Mouse (Mus musculus) lung, embryonic 16.5 days (tissue): ENCODE measurements around the gene Pfkp. TPM values are rescaled to one million over a fixed set of nuclear protein-coding genes. Genes with fewer than 3 reads are reported as not detected.

Source experiments
- ATAC-seq: fragments of 200-750 bp; cut with Nextera tagmentation; 2 replicates; pipeline ENCODE4 v1.8.0; 2017; ENCODE audit warnings: low read depth, mild to moderate bottlenecking, moderate library complexity
- H3K27ac ChIP-seq: fragments of 300-500 bp; sonication (generic); 2 replicates; pipeline ENCODE4 v1.5.1; 2014; ENCODE audit warnings: mild to moderate bottlenecking, control low read depth, low read length
- H3K27me3 ChIP-seq: fragments of 300-500 bp; sonication (generic); 2 replicates; pipeline ENCODE4 v1.6.1; 2014; ENCODE audit warnings: low read depth, low read length, mixed read lengths; ENCODE audit not compliant: control insufficient read depth, insufficient read depth
- H3K36me3 ChIP-seq: fragments of 300-500 bp; sonication (generic); 2 replicates; pipeline ENCODE4 v1.6.1; 2014; ENCODE audit warnings: low read length; ENCODE audit not compliant: control insufficient read depth, insufficient read depth
- H3K4me1 ChIP-seq: fragments of 300-500 bp; sonication (generic); replicated peaks from 2 replicates; pipeline ENCODE4 v1.6.1; 2014; ENCODE audit warnings: low read length, mixed read lengths; ENCODE audit not compliant: control insufficient read depth, insufficient read depth
- H3K4me2 ChIP-seq: fragments of 300-500 bp; sonication (generic); 2 replicates; pipeline ENCODE4 v1.6.1; 2014; ENCODE audit warnings: low read depth, low read length, control low read depth
- H3K4me3 ChIP-seq: fragments of 300-500 bp; sonication (generic); 2 replicates; pipeline ENCODE4 v1.5.1; 2014; ENCODE audit warnings: mild to moderate bottlenecking, low read length, control low read depth
- H3K9ac ChIP-seq: fragments of 300-500 bp; sonication (generic); 2 replicates; pipeline ENCODE4 v1.6.1; 2014; ENCODE audit warnings: low read length, control low read depth
- H3K9me3 ChIP-seq: fragments of 300-500 bp; sonication (generic); 2 replicates; pipeline ENCODE4 v1.6.1; 2016; ENCODE audit warnings: low read length; ENCODE audit not compliant: control insufficient read depth
- WGBS: fragments of 180-500 bp; shearing (Covaris S2); extraction: QIAGEN DNeasy Blood & Tissue Kit; methylation state at CpG from one replicate; pipeline ENCODE4 v1.1.7; 2014; 5-methylcytosine and 5-hydroxymethylcytosine counted together
- polyA plus RNA-seq: library from polyadenylated mRNA; unstranded; fragments of >200 nt; fragmentation: Nextera tagmentation; extraction: Ambion mirVana; gene quantifications from 2 replicates; pipeline ENCODE4 v1.2.1, GENCODE M21; 2015

Pfkp gene
- polyA plus RNA-seq, 1 experiment from 2014 or later: 34.6 TPM

DNA sequence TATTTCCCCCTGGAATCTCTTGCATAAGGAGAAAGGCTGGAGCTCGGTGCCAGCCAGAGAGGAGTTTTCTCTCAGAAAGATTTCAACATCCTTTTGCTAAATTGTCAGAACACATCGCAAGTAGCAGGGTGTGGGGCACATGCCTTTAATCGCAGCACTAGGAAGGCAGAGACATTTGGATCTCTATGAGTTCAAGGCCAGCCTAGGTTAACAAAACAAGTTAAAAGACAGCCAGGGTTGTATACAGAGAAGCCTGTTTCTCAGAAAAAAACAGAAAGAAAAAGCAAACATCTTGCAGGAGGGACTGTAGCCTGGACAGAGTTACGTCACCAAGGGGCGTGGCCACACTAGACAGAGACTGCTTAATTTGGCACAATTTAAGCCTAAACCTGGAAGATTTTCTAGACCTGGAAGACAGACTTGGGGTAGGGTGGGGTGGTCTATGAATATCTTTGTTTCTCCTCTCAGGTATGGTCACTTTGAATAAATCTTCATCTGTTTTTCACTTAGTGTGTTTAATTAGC, 9.0 kb downstream of the Pfkp start:
- Histone ChIP-seq H3K27ac (no peak overlapping the region), H3K4me3 (no peak overlapping the region), H3K9me3 (no peaks in the 10 kb centered on the region), H3K27me3 (no peaks in the 10 kb centered on the region), H3K4me1 (peaks cover 8% of the 10 kb centered on the region), H3K36me3 (no peaks in the 10 kb centered on the region), H3K9ac (no peak overlapping the region), H3K4me2 (no peak overlapping the region)
- 59% methylated on average over 5 of the region's 5 CpGs for WGBS
- no peak for ATAC-seq

DNA sequence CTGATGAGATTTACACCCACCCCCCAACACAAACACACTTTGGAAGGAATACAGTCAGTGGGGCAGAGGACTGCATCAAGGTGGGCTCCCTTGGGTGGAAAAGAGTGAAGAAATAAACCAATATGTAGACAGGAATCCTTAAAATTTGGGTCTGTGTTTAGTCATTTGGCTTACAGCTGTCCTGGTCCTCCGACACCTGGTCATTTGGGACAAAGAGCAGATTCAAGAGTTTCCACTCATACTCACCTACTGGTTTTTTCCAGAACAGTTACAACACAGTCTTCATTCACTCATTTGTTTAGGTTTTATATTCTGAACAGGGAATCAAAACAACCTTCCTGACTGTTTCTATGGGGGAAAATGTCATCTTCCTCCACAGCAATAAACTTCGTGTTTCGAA, 9.6 kb downstream of the Pfkp start:
- H3K27ac ChIP-seq: no peak overlapping the region
- H3K4me2 ChIP-seq: no peak overlapping the region
- H3K27me3 ChIP-seq: no peaks in the 10 kb centered on the region
- H3K4me3 ChIP-seq: no peak overlapping the region
- no peak overlapping the region for H3K9ac ChIP-seq
- H3K9me3 ChIP-seq: no peaks in the 10 kb centered on the region
- H3K36me3 ChIP-seq: no peaks in the 10 kb centered on the region
- WGBS: 75% methylated on average over 3 of the region's 3 CpGs
- no peak for ATAC-seq
- H3K4me1 ChIP-seq: peaks cover 8% of the 10 kb centered on the region

DNA sequence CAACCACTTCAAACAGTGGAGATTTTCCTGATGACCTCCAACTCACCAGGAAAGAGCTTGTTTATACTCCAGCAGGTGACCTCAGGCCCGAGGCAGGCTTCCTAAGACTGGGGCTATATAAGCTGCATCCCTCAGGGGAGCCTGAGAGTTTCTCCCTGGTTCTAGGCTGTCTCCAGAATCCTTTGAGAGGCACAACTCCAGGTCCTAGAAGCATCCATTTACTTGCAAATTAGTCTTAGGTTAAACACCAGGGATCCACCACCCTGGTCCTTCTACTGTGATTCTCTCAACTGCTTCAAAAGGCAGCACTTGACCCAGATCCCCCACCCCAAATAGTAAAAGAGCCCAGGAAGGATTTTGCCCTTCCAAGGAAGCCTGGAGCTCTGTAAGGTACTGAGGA, 10.2 kb downstream of the Pfkp start:
- WGBS: 27% methylated on average over 1 of the region's 1 CpGs
- Histone ChIP-seq H3K36me3 (no peaks in the 10 kb centered on the region), H3K4me2 (no peak overlapping the region), H3K4me3 (no peak overlapping the region), H3K9ac (no peak overlapping the region), H3K4me1 (peaks cover 10% of the 10 kb centered on the region), H3K9me3 (no peaks in the 10 kb centered on the region), H3K27me3 (no peaks in the 10 kb centered on the region), H3K27ac (no peak overlapping the region)
- no peak for ATAC-seq

DNA sequence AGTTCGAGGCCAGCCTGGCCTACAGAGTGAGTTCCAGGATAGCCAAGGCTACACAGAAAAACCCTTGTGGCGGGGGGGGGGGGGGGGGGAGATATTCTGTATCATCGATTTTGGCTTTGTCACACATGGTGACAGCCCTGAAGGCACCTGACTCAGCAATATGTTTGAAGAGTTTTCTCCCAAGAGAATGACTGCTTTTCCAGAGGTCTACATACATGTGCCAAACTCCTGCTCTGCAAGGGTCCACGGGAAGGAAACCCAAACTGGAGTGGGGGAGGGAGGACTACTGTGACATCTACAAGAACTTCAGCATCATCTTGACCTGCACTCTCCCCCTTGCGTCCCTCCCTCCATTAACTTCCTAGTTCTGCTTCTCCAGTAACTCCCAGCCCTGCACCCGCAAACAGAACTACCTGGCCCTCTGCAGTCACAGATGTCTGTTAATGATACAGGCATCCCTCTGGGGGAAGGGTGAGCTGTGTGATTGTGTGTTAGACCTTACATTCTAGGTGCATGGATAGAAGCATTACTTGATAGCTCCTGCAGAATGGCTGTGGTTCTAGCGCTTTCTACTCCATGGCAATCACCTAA, 10.9 kb downstream of the Pfkp start:
- H3K27me3 ChIP-seq: no peaks in the 10 kb centered on the region
- H3K9me3 ChIP-seq: no peaks in the 10 kb centered on the region
- no peak overlapping the region for H3K9ac ChIP-seq
- no peak overlapping the region for H3K4me3 ChIP-seq
- H3K4me1 ChIP-seq: peaks cover 13% of the 10 kb centered on the region
- no peak overlapping the region for H3K4me2 ChIP-seq
- 87% methylated on average over 6 of the region's 7 CpGs for WGBS
- no peaks in the 10 kb centered on the region for H3K36me3 ChIP-seq
- ATAC-seq: no peak
- H3K27ac ChIP-seq: no peak overlapping the region

DNA sequence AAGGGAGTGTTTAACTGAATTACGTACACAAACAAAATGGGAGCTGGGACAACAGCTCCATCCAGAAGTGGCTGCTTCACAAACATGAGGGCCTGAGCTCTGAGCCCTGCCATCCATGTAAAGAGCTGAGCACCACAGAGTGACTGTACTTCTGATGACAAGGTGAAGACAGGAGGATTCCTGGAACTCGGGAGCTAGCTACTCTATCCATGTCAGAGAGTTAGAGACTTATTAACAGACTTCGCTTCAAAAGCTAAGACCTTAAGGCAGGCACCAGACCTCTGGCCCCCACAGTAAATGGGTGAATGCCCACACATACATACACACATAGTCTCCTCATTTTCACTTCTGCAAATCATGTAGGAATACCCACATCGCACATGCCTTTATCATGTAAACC, 11.6 kb downstream of the Pfkp start:
- Histone ChIP-seq H3K4me2 (no peak overlapping the region), H3K9me3 (no peaks in the 10 kb centered on the region), H3K4me1 (peaks cover 13% of the 10 kb centered on the region), H3K9ac (no peak overlapping the region), H3K4me3 (no peak overlapping the region), H3K36me3 (no peaks in the 10 kb centered on the region), H3K27ac (no peak overlapping the region), H3K27me3 (no peaks in the 10 kb centered on the region)
- WGBS: 71% methylated on average over 4 of the region's 4 CpGs
- ATAC-seq: no peak

DNA sequence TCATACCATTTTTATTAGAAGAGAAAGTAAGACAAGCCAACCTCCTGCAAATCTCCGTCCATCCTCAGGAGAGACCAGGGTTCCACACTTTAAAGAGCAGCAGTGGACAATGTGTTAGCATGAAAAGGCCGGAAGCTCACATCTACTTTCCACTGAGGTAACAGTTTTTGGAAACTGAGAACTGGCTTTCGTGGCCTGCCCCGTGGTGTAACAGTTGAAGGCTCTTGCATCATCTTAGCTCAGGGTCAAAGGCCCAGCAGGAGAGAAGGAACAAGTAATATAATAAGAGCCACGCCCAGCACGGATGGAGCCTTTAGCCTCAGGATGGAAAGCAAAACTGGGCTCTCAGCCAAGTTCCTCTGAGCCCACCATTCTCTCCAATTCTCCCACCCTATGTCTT, 12.1 kb downstream of the Pfkp start:
- no peak overlapping the region for H3K27ac ChIP-seq
- H3K27me3 ChIP-seq: no peaks in the 10 kb centered on the region
- H3K36me3 ChIP-seq: no peaks in the 10 kb centered on the region
- no peak overlapping the region for H3K4me2 ChIP-seq
- H3K4me3 ChIP-seq: no peak overlapping the region
- H3K9me3 ChIP-seq: no peaks in the 10 kb centered on the region
- H3K9ac ChIP-seq: no peak overlapping the region
- WGBS: 50% methylated on average over 6 of the region's 6 CpGs
- H3K4me1 ChIP-seq: peaks cover 13% of the 10 kb centered on the region
- ATAC-seq: no peak

DNA sequence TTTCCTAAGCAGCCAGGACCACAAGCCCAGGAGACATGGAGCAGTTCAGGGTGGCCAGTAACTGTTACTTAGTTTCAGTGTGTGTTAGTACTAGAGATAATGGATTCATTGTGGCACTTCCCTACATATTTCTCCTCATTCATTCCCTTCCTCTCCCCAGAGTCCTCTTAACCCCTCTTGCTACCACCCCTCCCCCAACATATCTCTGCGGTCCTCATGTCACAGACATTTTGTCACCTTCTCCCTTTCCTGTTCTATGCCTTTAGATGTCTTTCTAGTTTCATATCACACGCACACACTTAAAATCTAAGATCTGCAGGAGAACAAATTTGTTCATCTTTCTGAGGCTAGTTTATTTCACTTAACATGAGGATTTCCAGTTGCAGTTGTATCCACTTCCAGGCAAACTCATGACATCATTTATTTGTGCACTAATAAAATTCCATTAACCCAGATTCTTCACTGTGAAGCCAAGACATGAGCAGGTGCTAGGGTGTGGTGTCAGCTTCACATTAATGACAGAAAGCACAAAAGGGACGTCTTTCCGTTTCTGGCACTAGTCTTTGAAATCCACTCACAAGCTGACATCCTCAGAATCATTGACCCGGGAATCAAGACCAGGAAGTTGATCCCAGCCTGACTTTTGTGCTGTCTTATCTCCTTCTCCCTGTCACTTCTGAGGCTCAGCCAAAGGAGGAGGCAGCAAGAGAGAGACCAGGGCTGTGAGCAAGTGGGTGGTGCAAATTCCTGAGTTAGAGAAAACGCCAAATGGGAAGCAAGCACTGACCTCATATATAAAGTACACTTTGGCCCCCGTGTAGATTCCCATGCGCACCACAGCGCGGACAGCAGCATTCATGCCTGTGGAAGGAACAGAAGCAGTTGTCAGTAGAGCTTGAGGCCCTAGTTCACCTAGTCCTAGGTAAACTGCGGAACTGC, 13.2 kb downstream of the Pfkp start:
- WGBS: 31% methylated on average over 11 of the region's 11 CpGs
- no peaks in the 10 kb centered on the region for H3K27me3 ChIP-seq

DNA sequence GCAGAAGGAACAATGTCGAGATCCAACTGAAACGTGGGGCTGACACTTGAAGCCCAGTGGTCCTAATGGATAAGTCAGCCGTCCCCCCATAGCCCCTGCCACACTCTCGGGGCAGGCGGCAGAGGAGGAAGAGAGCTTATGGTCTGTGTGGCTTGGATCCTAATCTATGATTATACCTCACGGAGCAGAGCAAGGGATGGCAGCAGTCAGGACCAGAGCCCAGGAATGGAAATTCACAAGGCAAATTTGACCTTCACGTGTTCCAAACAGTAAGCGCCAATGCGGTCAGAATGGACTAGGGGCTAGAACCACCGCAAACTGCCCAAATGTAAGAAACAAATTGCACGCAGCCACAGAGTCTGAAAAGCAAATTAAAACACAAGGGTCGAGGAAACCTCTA, 14.5 kb downstream of the Pfkp start:
- H3K4me1 ChIP-seq: peaks cover 13% of the 10 kb centered on the region
- no peak overlapping the region for H3K4me2 ChIP-seq
- ATAC-seq: no peak
- H3K9ac ChIP-seq: no peak overlapping the region
- H3K36me3 ChIP-seq: no peaks in the 10 kb centered on the region
- H3K4me3 ChIP-seq: no peak overlapping the region
- H3K27me3 ChIP-seq: no peaks in the 10 kb centered on the region
- no peaks in the 10 kb centered on the region for H3K9me3 ChIP-seq
- H3K27ac ChIP-seq: no peak overlapping the region
- 81% methylated on average over 12 of the region's 12 CpGs for WGBS

More for the DNA sequence above, 13.2 kb downstream of the Pfkp start:
- ATAC-seq: peak; percentile 60
- Histone ChIP-seq H3K4me1 (peaks cover 13% of the 10 kb centered on the region), H3K4me3 (no peak overlapping the region), H3K4me2 (no peak overlapping the region), H3K27ac (no peak overlapping the region), H3K9ac (no peak overlapping the region), H3K36me3 (no peaks in the 10 kb centered on the region), H3K9me3 (no peaks in the 10 kb centered on the region)

DNA sequence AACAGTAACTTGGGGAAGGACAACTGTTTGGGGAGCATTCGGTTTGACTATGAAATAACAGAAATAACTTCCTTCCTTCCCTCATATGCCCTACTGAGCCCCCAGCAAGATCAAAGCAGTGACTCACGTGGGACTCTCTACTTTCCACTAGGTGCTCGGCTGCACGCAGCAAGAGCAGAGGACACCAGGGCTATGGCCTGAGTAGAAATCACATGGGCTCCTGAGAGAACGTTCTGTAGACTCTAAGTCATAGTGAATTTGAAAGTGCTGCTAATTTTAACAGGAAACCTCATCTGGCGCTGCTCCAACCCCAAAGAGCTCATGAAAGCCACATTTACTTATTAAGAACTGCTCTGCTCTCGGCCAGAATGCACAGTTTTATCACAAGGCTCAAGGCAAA, 15.1 kb downstream of the Pfkp start:
- H3K27ac ChIP-seq: no peak overlapping the region
- peak; percentile 56; the same call in 1 of the 2 replicates for ATAC-seq
- H3K4me2 ChIP-seq: no peak overlapping the region
- H3K36me3 ChIP-seq: no peaks in the 10 kb centered on the region
- no peaks in the 10 kb centered on the region for H3K27me3 ChIP-seq
- H3K9me3 ChIP-seq: no peaks in the 10 kb centered on the region
- no peak overlapping the region for H3K4me3 ChIP-seq
- peaks cover 13% of the 10 kb centered on the region for H3K4me1 ChIP-seq
- no peak overlapping the region for H3K9ac ChIP-seq
- WGBS: 20% methylated on average over 7 of the region's 7 CpGs
